Mouse (Mus musculus): Measurements from ENCODE around the gene Pih1d1.

Gene Pih1d1

DNA sequence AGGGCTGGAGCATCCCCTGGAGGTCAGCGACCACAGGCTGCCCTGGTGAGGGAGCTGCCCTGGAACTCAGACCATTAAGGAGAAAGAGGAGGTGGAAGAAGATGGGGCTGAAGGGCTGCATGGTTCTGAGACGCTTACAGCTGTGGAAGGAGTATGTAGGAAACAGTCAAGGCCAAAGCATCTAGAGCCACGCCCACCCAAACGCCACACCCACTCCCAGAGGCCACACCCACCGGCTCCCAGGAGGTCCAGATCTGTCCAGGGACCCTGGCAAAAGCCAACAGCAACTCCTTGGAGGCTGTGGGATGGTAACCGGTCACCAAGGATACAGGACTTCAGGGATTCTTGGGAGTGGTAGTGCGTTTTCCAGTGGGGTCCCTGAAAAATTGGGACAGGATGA is 24.4 kb downstream of the Pih1d1 start:
- Histone ChIP-seq H3K27me3 (ENCODE audit: control insufficient read depth, insufficient read depth, low read length, poor library complexity, severe bottlenecking) (no peaks in the 10 kb centered on the region; the same call in 1 of the 2 replicates), H3K36me3 (ENCODE audit: control insufficient read depth, insufficient read depth, low read length, poor library complexity, severe bottlenecking) (no peaks in the 10 kb centered on the region)
- no peak for DNase-seq (ENCODE audit: low read depth, low spot score)

DNA sequence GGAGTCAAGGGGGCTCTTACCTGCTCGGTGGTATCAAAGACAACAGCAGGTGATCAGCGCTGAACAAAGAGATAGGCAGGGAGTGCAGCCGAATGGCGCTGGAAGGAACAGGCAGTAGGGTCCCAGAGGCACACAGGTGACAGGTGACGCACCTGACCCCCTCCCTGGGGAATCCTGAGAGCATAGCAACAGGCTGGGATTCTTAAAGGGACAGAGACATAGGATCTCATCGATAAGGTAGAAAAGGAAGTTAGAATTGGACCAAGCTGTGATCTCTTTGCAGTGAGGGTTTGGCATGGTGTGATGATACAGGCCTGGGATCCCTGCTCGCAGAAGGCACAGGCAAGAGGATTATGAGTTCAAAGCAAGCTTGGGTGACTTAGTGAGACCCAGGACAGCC is 25.4 kb downstream of the Pih1d1 start, which contains the start of gene Gfy:
Gfy (minus strand) TSS at position 101 of the 400 bp plus-strand sequence.
- no peaks in the 10 kb centered on the region; the same call in 1 of the 2 replicates for H3K27me3 ChIP-seq (ENCODE audit: control insufficient read depth, insufficient read depth, low read length, poor library complexity, severe bottlenecking)
- no peaks in the 10 kb centered on the region for H3K36me3 ChIP-seq (ENCODE audit: control insufficient read depth, insufficient read depth, low read length, poor library complexity, severe bottlenecking)
- no peak for DNase-seq (ENCODE audit: low read depth, low spot score)

DNA sequence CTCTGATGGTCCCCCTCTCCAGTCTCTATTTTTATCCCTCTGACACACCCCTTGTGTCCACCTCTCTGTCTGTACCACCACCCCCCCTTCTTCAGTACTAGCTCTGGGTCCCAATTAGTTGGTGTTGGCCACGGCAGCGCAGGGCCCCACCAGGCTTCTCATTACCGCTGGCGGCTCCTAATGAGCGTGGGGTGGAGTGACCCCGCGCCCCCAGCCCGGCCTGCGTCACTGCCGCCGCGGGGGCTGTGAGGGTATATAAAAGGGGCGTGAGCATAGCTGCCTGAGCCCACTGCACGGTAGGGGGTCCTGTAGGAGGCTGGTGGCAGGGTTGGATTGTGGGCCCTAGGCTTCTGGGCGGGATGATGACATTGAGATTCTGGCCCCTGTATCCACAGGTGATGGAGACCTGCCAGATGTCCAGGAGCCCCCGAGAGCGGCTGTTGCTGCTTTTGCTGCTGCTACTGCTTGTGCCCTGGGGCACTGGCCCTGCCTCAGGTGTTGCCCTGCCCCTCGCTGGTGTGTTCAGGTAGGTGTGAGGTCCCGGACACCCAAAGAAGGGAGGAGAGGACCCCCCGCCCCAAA is 26.9 kb downstream of the Pih1d1 start, which contains the start of gene Pth2:
Pth2 (plus strand) TSS at position 100 of the 582 bp plus-strand sequence.
- no peak for DNase-seq (ENCODE audit: low read depth, low spot score)
- H3K36me3 ChIP-seq (ENCODE audit: control insufficient read depth, insufficient read depth, low read length, poor library complexity, severe bottlenecking), result no peaks in the 10 kb centered on the region
- no peaks in the 10 kb centered on the region; the same call in 1 of the 2 replicates for H3K27me3 ChIP-seq (ENCODE audit: control insufficient read depth, insufficient read depth, low read length, poor library complexity, severe bottlenecking)

DNA sequence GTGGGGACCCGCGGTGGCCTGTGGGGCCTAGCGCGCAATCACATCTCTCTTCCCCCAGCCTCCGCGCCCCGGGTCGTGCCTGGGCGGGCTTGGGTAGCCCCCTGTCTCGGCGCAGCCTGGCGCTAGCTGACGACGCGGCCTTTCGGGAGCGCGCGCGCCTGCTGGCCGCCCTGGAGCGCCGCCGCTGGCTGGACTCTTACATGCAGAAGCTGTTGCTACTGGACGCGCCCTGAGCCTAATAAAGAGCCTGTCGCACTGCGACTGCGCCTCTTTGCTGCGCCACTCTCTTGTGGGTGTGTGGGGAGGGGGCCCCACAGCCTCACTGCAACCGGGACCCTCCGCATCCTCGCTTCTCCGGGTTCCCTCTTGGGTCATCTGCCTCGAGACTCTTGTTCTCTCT is 27.4 kb downstream of the Pih1d1 start:
- no peaks in the 10 kb centered on the region for H3K36me3 ChIP-seq (ENCODE audit: control insufficient read depth, insufficient read depth, low read length, poor library complexity, severe bottlenecking)
- no peaks in the 10 kb centered on the region; the same call in 1 of the 2 replicates for H3K27me3 ChIP-seq (ENCODE audit: control insufficient read depth, insufficient read depth, low read length, poor library complexity, severe bottlenecking)
- DNase-seq (ENCODE audit: low read depth, low spot score), result peak; percentile 22

DNA sequence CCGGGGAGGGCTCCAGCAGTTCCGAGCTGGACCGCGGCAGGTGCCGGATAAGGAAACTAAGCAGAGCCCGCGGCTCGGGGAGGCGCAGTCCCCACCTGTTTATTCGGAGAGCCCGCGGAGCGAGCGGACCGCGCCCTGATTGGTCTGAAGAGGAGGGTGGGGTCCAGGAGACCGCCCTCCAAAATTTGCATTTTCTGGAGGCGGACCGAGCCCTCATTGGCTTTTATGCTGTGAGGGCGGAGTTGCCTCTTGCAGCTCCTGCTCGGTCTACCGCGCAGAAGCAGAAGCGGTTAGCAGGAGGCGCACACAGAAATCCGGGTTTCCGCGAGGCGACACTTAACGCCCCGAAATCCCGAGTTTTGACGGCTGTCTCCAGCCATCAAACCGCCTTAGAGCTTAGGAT is 28.1 kb downstream of the Pih1d1 start:
- H3K36me3 ChIP-seq (ENCODE audit: control insufficient read depth, insufficient read depth, low read length, poor library complexity, severe bottlenecking), result no peaks in the 10 kb centered on the region
- peak; percentile 92 for DNase-seq (ENCODE audit: low read depth, low spot score)

DNA sequence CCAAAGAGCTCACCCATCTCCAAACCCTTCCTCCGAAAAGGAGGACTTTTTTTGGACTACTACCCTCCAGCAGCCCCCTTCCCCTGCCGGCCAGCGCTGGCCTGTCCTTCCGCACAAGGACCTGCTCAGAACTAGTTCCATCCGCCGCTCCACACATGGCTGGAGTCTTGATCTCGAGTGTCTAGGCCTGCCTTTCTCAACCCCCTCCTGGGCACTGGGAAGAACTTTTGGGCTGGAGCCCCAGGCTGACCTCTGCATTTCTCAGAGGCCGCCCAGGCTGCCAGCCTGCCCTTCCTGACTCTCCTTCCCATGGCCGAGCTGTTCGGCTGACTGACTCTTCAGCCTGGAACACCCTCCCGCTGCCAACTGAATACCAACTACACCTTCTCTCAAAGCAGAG is 28.5 kb downstream of the Pih1d1 start:
- DNase-seq (ENCODE audit: low read depth, low spot score), result no peak

More for the DNA sequence above, 28.1 kb downstream of the Pih1d1 start:
- H3K27me3 ChIP-seq (ENCODE audit: control insufficient read depth, insufficient read depth, low read length, poor library complexity, severe bottlenecking), result no peaks in the 10 kb centered on the region

DNA sequence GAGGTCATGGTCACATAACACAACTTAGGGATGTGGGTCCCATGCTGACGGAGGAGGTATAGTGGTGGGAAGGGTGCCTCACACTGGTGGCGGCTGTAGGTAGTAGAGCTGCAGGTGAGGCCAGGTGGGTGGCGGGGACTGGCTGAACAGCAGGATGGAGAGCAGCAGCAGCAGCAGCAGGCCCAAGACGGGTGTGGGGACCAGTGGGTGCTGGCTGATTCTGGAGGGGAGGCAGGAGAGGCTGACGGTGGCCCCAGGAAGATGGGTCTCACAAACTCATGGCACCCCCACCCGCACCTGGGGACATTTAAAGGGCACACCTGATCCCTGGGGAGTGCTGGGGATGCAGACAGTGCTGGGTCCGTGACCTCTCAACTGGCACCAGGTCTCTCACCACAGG is 29.6 kb downstream of the Pih1d1 start:
- Histone ChIP-seq H3K36me3 (ENCODE audit: control insufficient read depth, insufficient read depth, low read length, poor library complexity, severe bottlenecking) (no peaks in the 10 kb centered on the region), H3K27me3 (ENCODE audit: control insufficient read depth, insufficient read depth, low read length, poor library complexity, severe bottlenecking) (no peaks in the 10 kb centered on the region)
- no peak for DNase-seq (ENCODE audit: low read depth, low spot score)

More for the DNA sequence above, 28.5 kb downstream of the Pih1d1 start:
- no peaks in the 10 kb centered on the region for H3K36me3 ChIP-seq (ENCODE audit: control insufficient read depth, insufficient read depth, low read length, poor library complexity, severe bottlenecking)
- H3K27me3 ChIP-seq (ENCODE audit: control insufficient read depth, insufficient read depth, low read length, poor library complexity, severe bottlenecking), result no peaks in the 10 kb centered on the region

DNA sequence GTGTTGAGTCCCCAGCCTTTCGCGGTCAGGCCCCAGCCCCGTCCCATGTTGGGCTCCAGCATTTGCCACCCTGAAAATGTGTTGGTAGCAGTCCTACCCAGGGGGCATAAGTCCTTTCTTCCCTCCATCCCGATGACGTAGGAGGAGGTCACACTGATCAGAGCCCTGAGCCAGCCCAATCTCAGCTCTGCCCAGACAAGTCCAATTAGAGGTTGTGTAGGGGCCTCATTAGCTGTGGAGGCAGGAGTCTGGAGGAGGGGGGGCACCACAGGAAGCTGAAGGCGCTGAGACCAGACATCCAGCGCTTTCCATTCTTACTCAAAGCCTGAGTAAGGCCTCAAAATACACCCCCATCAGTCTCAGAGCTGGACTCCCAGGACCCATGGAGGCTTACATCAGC is 31.8 kb downstream of the Pih1d1 start:
- H3K36me3 ChIP-seq (ENCODE audit: control insufficient read depth, insufficient read depth, low read length, poor library complexity, severe bottlenecking), result no peaks in the 10 kb centered on the region
- DNase-seq (ENCODE audit: low read depth, low spot score), result no peak
- H3K27me3 ChIP-seq (ENCODE audit: control insufficient read depth, insufficient read depth, low read length, poor library complexity, severe bottlenecking), result no peaks in the 10 kb centered on the region

DNA sequence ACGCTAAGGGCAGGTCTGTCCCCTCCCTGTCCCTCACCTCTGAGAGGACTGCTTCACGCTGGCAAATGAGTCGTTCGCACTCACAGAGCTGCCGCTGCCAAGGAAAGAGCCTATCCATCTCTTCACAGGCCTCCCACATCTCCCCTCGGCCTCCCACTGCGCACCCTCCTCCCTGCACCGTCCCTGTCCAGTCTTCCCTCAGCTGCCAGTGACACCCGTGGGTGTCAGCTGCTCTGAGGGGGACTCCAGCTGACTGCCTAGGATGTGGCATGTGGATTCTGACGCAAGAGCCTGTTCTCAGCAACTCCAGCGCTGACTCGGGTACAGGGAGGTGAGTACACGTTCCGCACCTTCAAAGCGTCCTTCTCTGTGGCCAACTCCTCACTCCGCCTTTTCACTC is 35.5 kb downstream of the Pih1d1 start:
- Histone ChIP-seq H3K36me3 (ENCODE audit: control insufficient read depth, insufficient read depth, low read length, poor library complexity, severe bottlenecking) (no peaks in the 10 kb centered on the region), H3K27me3 (ENCODE audit: control insufficient read depth, insufficient read depth, low read length, poor library complexity, severe bottlenecking) (no peaks in the 10 kb centered on the region)
- no peak for DNase-seq (ENCODE audit: low read depth, low spot score)

DNA sequence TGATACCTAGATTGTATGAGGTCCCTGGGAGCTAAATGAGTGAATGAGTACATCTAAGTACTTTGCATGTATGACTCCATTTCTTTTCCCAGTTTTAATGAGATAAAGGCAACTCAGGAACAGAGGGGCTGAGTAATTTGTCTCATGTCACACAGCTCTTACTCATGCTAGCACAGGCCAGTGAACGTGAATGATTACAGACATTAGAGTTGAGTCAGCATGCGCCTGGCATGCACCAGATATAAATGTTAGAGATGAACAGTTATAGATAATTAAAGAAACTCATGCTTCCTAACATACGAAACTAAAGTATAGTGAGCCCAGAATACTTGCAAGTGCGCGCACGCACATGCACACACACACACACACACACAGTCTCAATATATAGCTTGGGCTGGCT is 36.1 kb downstream of the Pih1d1 start:
- DNase-seq (ENCODE audit: low read depth, low spot score), result no peak
- no peaks in the 10 kb centered on the region for H3K36me3 ChIP-seq (ENCODE audit: control insufficient read depth, insufficient read depth, low read length, poor library complexity, severe bottlenecking)

DNA sequence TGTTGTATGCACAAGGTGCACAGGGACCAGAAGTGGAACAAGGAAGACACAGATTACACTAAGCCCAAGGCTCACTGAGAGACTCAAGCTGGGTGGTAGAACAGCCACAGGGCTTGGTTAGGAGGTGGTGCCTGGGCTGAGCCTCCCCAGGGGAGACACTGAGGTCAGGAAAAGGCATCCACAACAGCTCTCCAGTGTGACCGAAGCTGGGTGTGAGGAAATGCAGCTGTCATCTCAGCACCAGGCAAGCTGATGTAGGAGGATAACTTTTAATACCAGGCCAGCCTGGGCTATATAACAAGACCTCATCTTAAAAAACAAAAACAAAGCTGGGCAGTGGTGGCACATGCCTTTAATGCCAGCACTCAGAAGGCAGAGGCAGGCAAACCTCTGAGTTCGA is 37.1 kb downstream of the Pih1d1 start:
- DNase-seq (ENCODE audit: low read depth, low spot score), result no peak
- H3K27me3 ChIP-seq (ENCODE audit: control insufficient read depth, insufficient read depth, low read length, poor library complexity, severe bottlenecking), result no peaks in the 10 kb centered on the region
- H3K36me3 ChIP-seq (ENCODE audit: control insufficient read depth, insufficient read depth, low read length, poor library complexity, severe bottlenecking), result no peaks in the 10 kb centered on the region

More for the DNA sequence above, 36.1 kb downstream of the Pih1d1 start:
- no peaks in the 10 kb centered on the region for H3K27me3 ChIP-seq (ENCODE audit: control insufficient read depth, insufficient read depth, low read length, poor library complexity, severe bottlenecking)

DNA sequence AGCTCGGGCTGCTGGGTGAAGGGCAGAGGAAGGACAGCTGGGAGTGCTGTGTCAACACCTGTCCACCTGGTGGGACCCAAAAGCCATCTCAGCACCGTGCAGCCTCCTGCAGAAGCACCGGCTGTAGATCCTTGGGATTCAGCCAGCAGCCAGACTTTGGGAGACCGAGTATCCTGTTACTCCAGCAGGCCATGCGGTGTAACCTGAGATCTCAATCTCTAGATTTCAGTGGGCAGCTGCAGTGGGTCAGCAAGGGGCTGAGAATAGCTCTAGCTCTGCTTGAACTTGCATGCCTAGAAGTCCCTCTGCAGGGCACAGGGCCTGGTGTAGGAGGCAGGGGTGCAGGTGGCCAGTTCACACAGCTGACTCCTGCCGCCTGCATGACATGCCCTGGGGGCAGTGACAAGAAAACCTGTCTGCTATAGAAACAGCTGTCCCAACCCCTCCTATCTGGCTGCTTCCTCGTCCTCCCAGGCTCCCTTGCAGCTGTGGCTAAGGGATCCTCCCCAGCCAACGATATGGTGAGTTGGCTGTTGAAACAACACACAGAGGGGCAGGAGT is 37.8 kb downstream of the Pih1d1 start:
- DNase-seq (ENCODE audit: low read depth, low spot score), result no peak
- Histone ChIP-seq H3K36me3 (ENCODE audit: control insufficient read depth, insufficient read depth, low read length, poor library complexity, severe bottlenecking) (no peaks in the 10 kb centered on the region), H3K27me3 (ENCODE audit: control insufficient read depth, insufficient read depth, low read length, poor library complexity, severe bottlenecking) (no peaks in the 10 kb centered on the region)

DNA sequence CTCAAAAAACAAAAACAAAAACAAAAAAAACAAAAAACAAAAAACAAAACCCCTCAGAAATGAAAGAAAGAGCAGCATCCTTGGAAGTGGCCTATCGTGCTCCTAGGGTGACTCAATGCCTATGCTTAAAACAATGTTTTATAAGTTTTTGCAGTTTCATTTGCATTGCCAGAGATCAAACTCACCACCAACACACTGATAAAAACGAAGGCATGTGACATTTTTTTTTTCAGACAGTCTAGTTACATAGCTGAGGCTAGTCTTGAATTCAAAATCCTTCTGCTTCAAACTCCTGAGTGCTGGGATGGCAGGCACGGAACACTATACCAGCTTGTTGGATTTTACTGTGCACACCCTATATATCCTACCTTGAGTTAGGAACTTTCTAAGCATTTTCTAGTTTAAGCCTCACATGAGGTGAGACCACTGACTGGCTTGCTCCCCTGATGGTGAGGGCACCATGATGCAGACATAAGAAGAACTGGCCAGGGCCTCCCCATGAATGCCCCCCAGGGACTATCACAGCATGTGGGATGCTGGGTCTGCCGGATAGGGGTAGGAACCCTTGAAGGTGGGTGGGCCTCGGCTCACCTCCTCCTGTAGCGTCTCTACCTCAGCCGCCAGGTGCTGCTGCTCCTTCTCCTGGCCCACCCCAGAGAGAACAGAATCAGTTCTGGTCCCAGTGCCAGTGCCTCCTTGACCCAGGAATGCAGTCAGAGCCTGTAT is 38.6 kb downstream of the Pih1d1 start:
- H3K36me3 ChIP-seq (ENCODE audit: control insufficient read depth, insufficient read depth, low read length, poor library complexity, severe bottlenecking), result no peaks in the 10 kb centered on the region
- no peaks in the 10 kb centered on the region for H3K27me3 ChIP-seq (ENCODE audit: control insufficient read depth, insufficient read depth, low read length, poor library complexity, severe bottlenecking)
- no peak for DNase-seq (ENCODE audit: low read depth, low spot score)

DNA sequence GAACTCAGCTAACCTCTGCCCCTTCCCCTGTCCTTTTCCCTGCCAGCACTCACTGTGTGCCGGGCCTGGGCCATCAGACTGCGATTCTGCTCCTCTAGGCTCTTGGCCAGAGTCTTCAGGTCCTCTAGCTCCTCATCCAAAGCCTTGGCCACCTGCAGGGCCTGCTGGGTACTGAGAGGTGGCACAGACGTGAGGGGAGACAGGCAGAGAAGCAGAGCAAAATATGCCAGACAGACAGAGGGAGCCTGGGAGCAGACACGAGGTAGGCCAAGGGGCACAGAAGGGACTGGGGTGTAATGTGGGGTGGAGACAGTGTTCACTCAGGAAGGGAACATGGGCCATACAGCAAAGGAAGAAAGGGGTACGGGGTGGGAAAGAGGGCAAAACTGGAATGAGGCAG is 39.3 kb downstream of the Pih1d1 start:
- no peak for DNase-seq (ENCODE audit: low read depth, low spot score)
- H3K36me3 ChIP-seq (ENCODE audit: control insufficient read depth, insufficient read depth, low read length, poor library complexity, severe bottlenecking), result no peaks in the 10 kb centered on the region
- no peaks in the 10 kb centered on the region for H3K27me3 ChIP-seq (ENCODE audit: control insufficient read depth, insufficient read depth, low read length, poor library complexity, severe bottlenecking)
